Mouse (Mus musculus) lung, postnatal 0 days (tissue): ENCODE measurements around the gene Rhobtb3. TPM values are rescaled to one million over a fixed set of nuclear protein-coding genes. Genes with fewer than 3 reads are reported as not detected.

Source experiments
- ATAC-seq: fragments of 200-750 bp; cut with Nextera tagmentation; 2 replicates; pipeline ENCODE4 v1.8.0; 2017; ENCODE audit warnings: moderate library complexity
- DNase-seq: peaks from one replicate; pipeline ENCODE4 v3.0.0-alpha.2; 2016; ENCODE audit warnings: low spot score
- H3K27ac ChIP-seq: fragments of 300-500 bp; sonication (generic); 2 replicates; pipeline ENCODE4 v1.5.1; 2014; ENCODE audit warnings: antibody characterized with exemption, mild to moderate bottlenecking, low read length, mixed read lengths
- H3K27me3 ChIP-seq: fragments of 300-500 bp; sonication (generic); replicated peaks from 2 replicates; pipeline ENCODE4 v1.6.1; 2014; ENCODE audit warnings: low read length, mixed read lengths; ENCODE audit not compliant: insufficient read depth
- H3K36me3 ChIP-seq: fragments of 300-500 bp; sonication (generic); 2 replicates; pipeline ENCODE4 v1.6.1; 2014; ENCODE audit warnings: low read length, mixed read lengths; ENCODE audit not compliant: insufficient read depth
- H3K4me1 ChIP-seq: fragments of 300-500 bp; sonication (generic); 2 replicates; pipeline ENCODE4 v1.6.1; 2014; ENCODE audit warnings: antibody characterized with exemption, low read depth, low read length, mixed read lengths; ENCODE audit not compliant: insufficient read depth
- H3K4me2 ChIP-seq: fragments of 300-500 bp; sonication (generic); replicated peaks from 2 replicates; pipeline ENCODE4 v1.6.1; 2014; ENCODE audit warnings: low read depth, mild to moderate bottlenecking, low read length, moderate library complexity, mixed read lengths
- H3K4me3 ChIP-seq: fragments of 300-500 bp; sonication (generic); 2 replicates; pipeline ENCODE4 v1.5.1; 2014; ENCODE audit warnings: low read depth, low read length
- H3K9ac ChIP-seq: fragments of 300-500 bp; sonication (generic); replicated peaks from 2 replicates; pipeline ENCODE4 v1.6.1; 2014; ENCODE audit warnings: low read depth, mild to moderate bottlenecking
- H3K9me3 ChIP-seq: fragments of 300-500 bp; sonication (generic); 2 replicates; pipeline ENCODE4 v1.6.1; 2016; ENCODE audit warnings: low read length, mixed read lengths
- CTCF ChIP-seq: IDR thresholded peaks from 2 replicates; pipeline ENCODE4 v1.5.1; 2016; ENCODE audit warnings: antibody characterized with exemption, mild to moderate bottlenecking
- EP300 ChIP-seq: IDR thresholded peaks from 2 replicates; pipeline ENCODE4 v1.6.1; 2016; ENCODE audit warnings: antibody characterized with exemption, mild to moderate bottlenecking, control low read depth
- WGBS: fragments of 180-500 bp; shearing (Covaris S2); extraction: QIAGEN DNeasy Blood & Tissue Kit; methylation state at CpG from one replicate; pipeline ENCODE4 v1.1.7; 2014; 5-methylcytosine and 5-hydroxymethylcytosine counted together
- polyA plus RNA-seq: library from polyadenylated mRNA; unstranded; fragments of >200 nt; fragmentation: Nextera tagmentation; extraction: Ambion mirVana; gene quantifications from 2 replicates; pipeline ENCODE4 v1.2.1, GENCODE M21; 2015

Gene Rhobtb3
- polyA plus RNA-seq, result 8.6 and 9.0 TPM in 2 replicates

DNA sequence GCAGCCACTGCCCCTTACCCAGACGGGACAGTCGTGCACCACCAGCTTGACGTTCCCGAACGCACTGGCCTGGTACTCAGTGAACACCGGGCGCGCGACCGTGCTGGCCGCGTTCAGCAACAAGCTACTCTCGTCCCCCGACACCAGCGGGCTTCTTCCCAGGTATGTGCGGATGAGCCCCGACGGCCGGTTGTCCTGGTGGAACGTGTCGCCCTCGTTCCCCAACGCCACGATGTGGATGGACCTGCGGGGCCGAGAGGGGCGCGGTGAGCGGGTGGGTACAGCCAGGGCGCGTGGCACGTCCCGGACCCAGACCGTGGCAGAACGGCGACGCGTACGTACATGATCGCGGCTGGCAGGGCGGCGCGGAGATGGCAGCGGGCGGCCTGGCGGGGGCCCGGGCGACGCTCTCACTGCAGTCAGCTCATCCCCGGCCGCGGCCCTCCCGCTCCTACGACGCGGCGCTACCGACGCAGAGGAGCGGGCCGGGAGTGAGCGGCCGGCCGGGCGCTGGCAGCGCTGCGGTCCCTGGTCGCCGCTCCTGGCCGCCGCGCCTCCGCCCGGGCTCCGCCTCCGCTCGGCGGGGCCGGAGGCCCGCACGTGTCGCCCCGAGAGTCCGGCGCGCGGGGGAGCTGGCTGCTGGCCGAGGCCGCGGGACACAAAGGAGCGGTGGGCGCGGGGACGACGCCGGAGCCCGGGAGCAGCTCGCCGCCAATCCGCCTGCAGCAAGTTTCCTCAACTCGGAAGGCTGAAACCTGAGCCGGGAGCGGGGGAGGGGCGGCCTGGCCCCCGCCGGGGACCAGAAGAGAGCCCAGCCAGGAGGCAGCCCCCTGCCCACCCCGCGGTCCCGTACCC, at the start of gene Rhobtb3:
TSS of gene Rhobtb3 (minus strand) at position 737 of the 855 bp plus-strand sequence.
- WGBS, result under 1% methylated on average over 61 of the region's 110 CpGs
- peak within 1 kb of the TSS; percentile 89 for H3K27ac ChIP-seq
- TF ChIP-seq EP300, result no peak
- no peak; the same call in 1 of the 2 replicates for TF ChIP-seq CTCF
- DNase-seq, result peak; percentile 75
- no peaks in the 10 kb centered on the region for H3K27me3 ChIP-seq
- H3K36me3 ChIP-seq, result no peaks in the 10 kb centered on the region
- H3K4me3 ChIP-seq, result peak within 1 kb of the TSS; percentile 77
- H3K9ac ChIP-seq, result peak within 1 kb of the TSS; percentile 75
- H3K9me3 ChIP-seq, result no peaks in the 10 kb centered on the region
- peak; percentile 84 for ATAC-seq
- 0 out of 2 replicates have a peak, but pooled peaks cover 3% of the 10 kb centered on the region for H3K4me1 ChIP-seq
- peak within 1 kb of the TSS; percentile 82 for H3K4me2 ChIP-seq

DNA sequence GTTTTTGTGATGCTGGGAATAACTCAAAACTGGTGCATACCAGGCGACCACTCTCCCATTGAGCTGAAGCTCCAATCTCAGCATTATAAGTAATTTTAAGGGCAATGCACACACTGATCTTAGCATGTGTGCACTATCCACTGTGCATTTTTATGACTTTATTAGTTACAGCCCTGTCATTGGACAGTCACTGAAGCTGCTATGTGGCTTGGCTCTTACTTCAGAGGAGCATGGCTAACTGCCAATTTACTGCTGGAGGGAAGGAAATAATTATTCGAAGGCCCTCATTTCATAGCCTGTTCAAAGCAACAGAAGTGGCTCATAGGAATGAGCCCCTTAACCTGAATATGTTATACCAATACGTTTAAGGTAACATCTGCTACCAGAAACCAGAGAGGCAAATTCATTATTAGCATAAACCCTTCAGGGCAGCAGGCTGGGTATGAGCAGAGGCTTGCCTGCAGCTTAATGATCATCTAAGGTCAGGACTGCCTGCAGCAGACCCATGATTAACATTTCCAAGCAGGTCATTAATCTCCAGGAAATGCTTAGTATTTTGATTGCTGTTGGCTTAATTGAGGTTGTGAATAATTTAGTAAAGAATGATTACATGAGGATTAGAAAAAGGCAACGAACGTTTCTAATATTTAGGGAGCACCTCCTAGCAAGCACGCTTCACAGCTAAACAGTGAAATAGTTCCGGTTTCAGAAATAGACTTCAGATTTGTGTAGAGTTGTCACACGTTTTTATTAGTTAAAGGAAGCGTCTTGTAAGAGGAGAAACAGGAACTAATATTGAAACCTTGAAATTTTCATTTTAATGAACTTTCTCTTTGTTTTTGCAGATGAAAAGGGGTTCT, 48.7 kb upstream of the Rhobtb3 start:
- Histone ChIP-seq H3K4me2 (no peak overlapping the region), H3K4me1 (no peaks in the 10 kb centered on the region), H3K27ac (no peak overlapping the region), H3K4me3 (no peak overlapping the region), H3K9me3 (no peaks in the 10 kb centered on the region), H3K27me3 (no peaks in the 10 kb centered on the region), H3K36me3 (no peaks in the 10 kb centered on the region), H3K9ac (no peak overlapping the region)
- TF ChIP-seq EP300 (no peak), CTCF (no peak)
- DNase-seq (peak; percentile 49), ATAC-seq (peak; percentile 23; the same call in 1 of the 2 replicates)
- WGBS, result 36% methylated on average over 9 of the region's 9 CpGs

GRCm38 (mm10) chr13:75988096-75988495, 44.4 kb upstream of the Rhobtb3 start:
- Histone ChIP-seq H3K27me3 (no peaks in the 10 kb centered on the region), H3K4me1 (no peaks in the 10 kb centered on the region), H3K9ac (no peak overlapping the region), H3K27ac (no peak overlapping the region), H3K4me3 (no peak overlapping the region), H3K9me3 (no peaks in the 10 kb centered on the region), H3K4me2 (no peak overlapping the region), H3K36me3 (no peaks in the 10 kb centered on the region)
- no peak for DNase-seq
- 82% methylated on average over 1 of the region's 1 CpGs for WGBS
- ATAC-seq, result no peak
- no peak for TF ChIP-seq EP300
- TF ChIP-seq CTCF, result no peak

DNA sequence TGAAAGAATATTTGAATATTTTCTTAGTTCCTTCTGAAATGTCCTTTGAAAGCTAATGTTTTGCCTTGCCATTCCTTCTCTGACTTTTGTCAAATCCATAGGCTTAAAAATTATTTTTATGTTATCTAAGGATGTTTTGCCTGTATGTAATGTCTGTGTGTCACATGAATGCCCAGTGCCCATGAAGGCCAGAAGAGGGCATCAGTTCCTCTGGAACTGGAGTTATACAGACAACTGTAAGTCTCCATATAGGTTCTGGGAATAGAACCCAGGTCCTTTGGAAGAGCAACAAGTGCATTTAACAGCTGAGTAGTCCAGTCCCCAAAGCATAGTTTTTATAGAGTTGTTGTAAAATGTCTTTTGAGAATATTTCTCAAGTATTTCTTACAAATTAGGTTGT, 38.2 kb upstream of the Rhobtb3 start:
- Histone ChIP-seq H3K4me1 (no peaks in the 10 kb centered on the region), H3K9ac (no peak overlapping the region), H3K4me2 (no peak overlapping the region), H3K9me3 (no peaks in the 10 kb centered on the region), H3K36me3 (no peaks in the 10 kb centered on the region), H3K4me3 (no peak overlapping the region), H3K27me3 (no peaks in the 10 kb centered on the region), H3K27ac (no peak overlapping the region)
- no peak for DNase-seq
- TF ChIP-seq EP300 (no peak), CTCF (peak; percentile 52)
- ATAC-seq, result no peak

GRCm38 (mm10) chr13:75976649-75977048, 32.9 kb upstream of the Rhobtb3 start:
- Histone ChIP-seq H3K4me3 (no peak overlapping the region), H3K9me3 (no peaks in the 10 kb centered on the region), H3K9ac (no peak overlapping the region), H3K4me2 (no peak overlapping the region), H3K4me1 (no peaks in the 10 kb centered on the region), H3K27ac (no peak overlapping the region), H3K36me3 (no peaks in the 10 kb centered on the region), H3K27me3 (no peaks in the 10 kb centered on the region)
- no peak for TF ChIP-seq CTCF
- no peak for TF ChIP-seq EP300
- no peak for DNase-seq
- ATAC-seq, result no peak
- WGBS, result 56% methylated on average over 2 of the region's 2 CpGs

GRCm38 (mm10) chr13:75976218-75976617, 32.5 kb upstream of the Rhobtb3 start:
- H3K36me3 ChIP-seq, result no peaks in the 10 kb centered on the region
- H3K9ac ChIP-seq, result no peak overlapping the region
- H3K9me3 ChIP-seq, result no peaks in the 10 kb centered on the region
- H3K4me2 ChIP-seq, result no peak overlapping the region
- no peaks in the 10 kb centered on the region for H3K4me1 ChIP-seq
- ATAC-seq (no peak), DNase-seq (no peak)
- TF ChIP-seq EP300, result no peak
- TF ChIP-seq CTCF, result no peak
- H3K4me3 ChIP-seq, result no peak overlapping the region
- no peak overlapping the region for H3K27ac ChIP-seq
- no peaks in the 10 kb centered on the region for H3K27me3 ChIP-seq
- WGBS, result 66% methylated on average over 2 of the region's 2 CpGs
